In the genomic region with DNA sequence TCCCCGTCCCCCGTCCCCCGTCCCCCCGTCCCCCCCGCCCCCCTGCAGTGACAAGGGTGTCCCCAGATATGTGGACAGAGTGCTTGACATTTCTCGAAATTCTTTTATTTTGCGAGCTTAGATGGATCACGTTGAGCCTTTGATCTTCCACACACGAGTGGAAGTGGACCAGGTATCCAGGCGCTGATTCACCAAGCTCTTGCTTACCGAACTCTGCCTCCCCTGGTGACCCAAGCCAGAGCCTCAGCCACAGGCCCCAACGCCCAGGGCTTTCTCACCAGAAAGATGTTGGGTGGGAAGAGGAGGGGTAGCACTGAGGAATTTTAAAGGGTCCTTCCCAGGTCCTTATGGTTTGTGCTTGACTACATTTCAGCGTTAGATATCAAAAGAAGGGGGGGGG, we compare ENCODE assay signal across 8 mouse cellular contexts. TPM values are rescaled to one million over a fixed set of nuclear protein-coding genes. Genes with fewer than 3 reads are reported as not detected.
DNase-seq lines count a peak whose midpoint lies in the region; ATAC-seq and TF ChIP-seq lines count a peak whose summit lies in the region.

No protein-coding gene starts in this region.

- H3K36me3 ChIP-seq in erythroblast, embryonic 14.5 days (ENCODE audit: control insufficient read depth), result peaks cover 19% of the 10 kb centered on the region
- no peaks in the 10 kb centered on the region for H3K36me3 ChIP-seq in E14TG2a.4 (ENCODE audit: insufficient read depth, low read length)
- peaks cover 21% of the 10 kb centered on the region for H3K36me3 ChIP-seq in hindbrain, embryonic 10.5 days
- peaks cover 21% of the 10 kb centered on the region for H3K36me3 ChIP-seq in midbrain, embryonic 10.5 days

- no peaks in the 10 kb centered on the region for H3K9me3 ChIP-seq in erythroblast, embryonic 14.5 days (ENCODE audit: control insufficient read depth, low read length)
- no peaks in the 10 kb centered on the region for H3K9me3 ChIP-seq in E14TG2a.4 (ENCODE audit: low read length)
- H3K9me3 ChIP-seq in hindbrain, embryonic 10.5 days, result no peaks in the 10 kb centered on the region
- no peaks in the 10 kb centered on the region for H3K9me3 ChIP-seq in midbrain, embryonic 10.5 days (replicated peaks)

- DNase-seq in hindbrain, embryonic 10.5 days (ENCODE audit: low spot score), result no peak
- no peak for DNase-seq in midbrain, embryonic 10.5 days (ENCODE audit: low spot score)
- DNase-seq in spleen, postnatal 4 days (ENCODE audit: low spot score in 2 of 2), result no peak
- DNase-seq in cerebellum, adult 11-12 months, result no peak
- DNase-seq in gastrocnemius, postnatal 10 days, result no peak

- TF ChIP-seq CTCF in E14TG2a.4 (conservative IDR thresholded peaks at IDR 0.05; ENCODE audit: low read length), result no peak

- H3K27me3 ChIP-seq in erythroblast, embryonic 14.5 days (ENCODE audit: control insufficient read depth), result peaks cover 20% of the 10 kb centered on the region
- H3K27me3 ChIP-seq in E14TG2a.4 (ENCODE audit: insufficient read depth, low read length), result peaks cover 23% of the 10 kb centered on the region
- H3K27me3 ChIP-seq in hindbrain, embryonic 10.5 days (ENCODE audit: insufficient read depth, poor library complexity, severe bottlenecking), result no peaks in the 10 kb centered on the region
- no peaks in the 10 kb centered on the region for H3K27me3 ChIP-seq in midbrain, embryonic 10.5 days (ENCODE audit: low read depth, poor library complexity, severe bottlenecking)

- peak overlapping the region; percentile 97 for H3K27ac ChIP-seq in hindbrain, embryonic 10.5 days
- peak overlapping the region; percentile 98 for H3K27ac ChIP-seq in midbrain, embryonic 10.5 days (replicated peaks)

- H3K4me3 ChIP-seq in erythroblast, embryonic 14.5 days (replicated peaks), result peak overlapping the region; percentile 91
- peak overlapping the region; percentile 88 for H3K4me3 ChIP-seq in E14TG2a.4 (replicated peaks; ENCODE audit: low read length)
- H3K4me3 ChIP-seq in hindbrain, embryonic 10.5 days, result peak overlapping the region; percentile 77
- peak overlapping the region; percentile 88 for H3K4me3 ChIP-seq in midbrain, embryonic 10.5 days

- 10% methylated on average over 13 of the region's 13 CpGs for WGBS in hindbrain, embryonic 10.5 days
- 7% methylated on average over 13 of the region's 13 CpGs for WGBS in midbrain, embryonic 10.5 days

- no peak for ATAC-seq in erythroblast, adult 5-6 weeks (replicated peaks; ENCODE audit: low FRiP score, poor library complexity, severe bottlenecking)

- peaks cover 47% of the 10 kb centered on the region for H3K4me1 ChIP-seq in erythroblast, embryonic 14.5 days (ENCODE audit: control insufficient read depth)
- peaks cover 33% of the 10 kb centered on the region for H3K4me1 ChIP-seq in E14TG2a.4 (replicated peaks; ENCODE audit: low read depth, low read length)
- peaks cover 49% of the 10 kb centered on the region for H3K4me1 ChIP-seq in hindbrain, embryonic 10.5 days (replicated peaks)
- peaks cover 43% of the 10 kb centered on the region for H3K4me1 ChIP-seq in midbrain, embryonic 10.5 days

RNA-seq across cellular contexts. Expression of a gene that starts 0.6 kb away (rescaled TPM):
- 0.43 and 0.76 TPM in 2 replicates for polyA plus RNA-seq in erythroblast, embryonic 14.5 days (2012)
- 4.8 and 5.0 TPM in 2 replicates for total RNA-seq in erythroblast, adult 5-6 weeks (2015; ENCODE audit: low replicate concordance)
- total RNA-seq in erythroblast, adult 5-6 weeks (2017; ENCODE audit: low replicate concordance), result 1.4 and 3.3 TPM in 2 replicates
- 93.4 and 117 TPM in 2 replicates for polyA plus RNA-seq in hindbrain, embryonic 10.5 days (2016; fragmentation: Nextera tagmentation; extraction: Ambion mirVana)
- polyA plus RNA-seq in midbrain, embryonic 10.5 days (2016; fragmentation: Nextera tagmentation; extraction: Ambion mirVana), result 117 and 122 TPM in 2 replicates
- total RNA-seq in gastrocnemius, postnatal 10 days (2021), result 10 to 100 TPM; 16.7 to 20.5 TPM

Comparison
In these comparisons a context has a peak if more than half of its experiments do, and no peak if none do; other contexts are left out.
1. RNA of a gene that starts 0.6 kb away (polyA plus RNA-seq): 117 to 122 TPM in midbrain, embryonic 10.5 days and 93.4 to 117 TPM in hindbrain, embryonic 10.5 days; 0.43 to 0.76 TPM in erythroblast, embryonic 14.5 days; every median in the first group is over 10 times any median in the second.
2. Peak in every context shown above with its lines, with median percentiles within 50 percentile points of each other: H3K4me3 ChIP-seq.